Mouse (Mus musculus): Measurements from ENCODE around the gene Mymx. TPM values are rescaled to one million over a fixed set of nuclear protein-coding genes. Genes with fewer than 3 reads are reported as not detected.
A peak's percentile ranks its signal among the peaks of the same experiment; 100 is the strongest.

Mymx gene
- polyA plus RNA-seq, 1 experiment, result not detected

DNA sequence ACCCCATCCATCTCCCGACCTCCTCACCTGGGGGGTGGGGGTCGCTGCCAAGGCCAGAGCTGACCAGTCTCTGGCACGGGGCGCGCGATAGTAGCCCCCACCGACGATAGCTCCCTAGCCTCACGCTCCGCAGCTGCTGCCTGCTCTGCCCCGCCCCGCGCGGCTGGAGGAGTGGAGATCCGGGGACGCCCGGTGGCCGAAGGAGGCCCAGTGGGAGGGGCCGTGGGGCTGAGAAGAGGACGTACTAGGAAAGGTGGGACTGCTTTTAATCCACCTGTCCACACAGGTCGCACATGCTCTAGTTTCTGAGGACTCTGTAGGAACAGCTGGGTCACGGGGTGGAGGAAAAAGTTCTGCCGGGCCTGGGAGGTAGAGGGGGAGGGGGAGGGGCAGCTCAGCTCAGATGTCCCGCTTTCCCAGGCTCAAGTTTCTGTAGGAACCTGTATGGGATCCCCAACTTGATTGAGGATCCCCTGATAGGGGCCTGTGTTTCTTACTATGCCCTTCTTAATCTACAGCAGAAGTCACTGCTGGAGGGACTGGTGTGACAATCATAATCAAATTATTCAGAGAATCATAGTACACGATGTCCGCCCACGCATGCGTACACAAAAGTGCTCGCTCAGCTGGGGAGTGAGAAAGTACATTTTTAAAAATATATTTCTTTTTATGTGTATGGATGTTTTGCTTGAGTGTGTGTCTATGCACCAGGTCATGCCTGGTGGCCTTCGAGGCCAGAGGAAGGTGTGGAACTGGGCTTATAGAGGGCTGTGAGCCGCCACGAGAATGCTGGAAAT is 2.3 kb downstream of the Mymx start, which contains the start of gene Slc29a1:
Gene Slc29a1, minus strand, starts transcription at position 161 of the 797 bp plus-strand sequence.
- peaks cover 32% of the 10 kb centered on the region for H3K4me1 ChIP-seq (ENCODE audit: control insufficient read depth, insufficient read depth, low read length)
- WGBS, result 24% methylated on average over 32 of the region's 32 CpGs
- TF ChIP-seq CTCF (IDR thresholded peaks at IDR 0.05; ENCODE audit: insufficient read depth, low read depth, low read length) (no peak), POLR2A (IDR thresholded peaks at IDR 0.05; ENCODE audit: insufficient read depth, low read depth, low read length) (no peak)
- no peak within 1 kb of the TSS for H3K4me3 ChIP-seq (ENCODE audit: insufficient read depth, low read depth, low read length)
- H3K27ac ChIP-seq (ENCODE audit: insufficient read depth, low read depth, low read length), result no peak within 1 kb of the TSS

DNA sequence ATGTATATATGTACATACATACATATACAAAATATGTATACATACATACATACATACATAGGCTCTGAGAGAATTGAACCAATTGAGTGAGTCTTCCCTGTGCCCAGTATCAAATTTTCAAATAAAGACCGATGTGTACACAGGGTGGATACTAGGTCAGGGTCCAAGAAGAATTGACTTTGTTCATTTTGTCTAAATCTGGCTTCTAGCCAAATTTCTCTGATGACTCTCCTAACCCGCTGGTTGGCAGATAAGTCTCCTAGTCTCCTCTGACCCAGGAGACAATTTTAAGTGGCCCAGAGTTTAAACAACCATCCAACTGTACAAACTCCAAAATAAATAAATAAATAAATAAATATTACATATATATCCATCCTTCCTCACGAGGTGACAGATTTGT is 3.0 kb downstream of the Mymx start:
- Histone ChIP-seq H3K4me1 (ENCODE audit: control insufficient read depth, insufficient read depth, low read length) (peaks cover 33% of the 10 kb centered on the region), H3K27ac (ENCODE audit: insufficient read depth, low read depth, low read length) (no peak overlapping the region), H3K4me3 (ENCODE audit: insufficient read depth, low read depth, low read length) (no peak overlapping the region)
- TF ChIP-seq POLR2A (IDR thresholded peaks at IDR 0.05; ENCODE audit: insufficient read depth, low read depth, low read length) (no peak), CTCF (IDR thresholded peaks at IDR 0.05; ENCODE audit: insufficient read depth, low read depth, low read length) (no peak)
- WGBS, result 55% methylated on average over 3 of the region's 3 CpGs

DNA sequence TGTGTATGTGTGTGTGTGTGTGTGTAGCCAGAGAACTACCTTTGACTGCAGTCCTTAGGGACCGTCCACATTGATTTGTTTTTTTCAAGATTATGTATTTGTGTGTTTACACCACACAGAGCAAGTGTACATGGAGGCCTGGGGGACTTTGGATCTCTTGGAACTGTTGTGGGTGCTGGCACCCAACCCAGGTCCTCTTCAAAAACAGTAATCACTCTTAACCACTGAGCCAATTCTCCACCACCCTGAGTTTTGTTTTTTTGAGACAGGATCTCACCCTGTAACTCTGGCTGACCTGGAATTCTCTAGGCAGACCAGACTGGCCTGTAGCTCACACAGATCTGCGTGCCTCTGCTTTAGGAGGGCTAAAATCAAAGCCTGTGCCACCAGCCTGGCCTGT is 3.5 kb downstream of the Mymx start:
- whole genome bisulfite sequencing, result 95% methylated on average over 2 of the region's 2 CpGs
- Histone ChIP-seq H3K27ac (ENCODE audit: insufficient read depth, low read depth, low read length) (no peak overlapping the region), H3K4me3 (ENCODE audit: insufficient read depth, low read depth, low read length) (no peak overlapping the region), H3K4me1 (ENCODE audit: control insufficient read depth, insufficient read depth, low read length) (peaks cover 35% of the 10 kb centered on the region)
- TF ChIP-seq POLR2A (IDR thresholded peaks at IDR 0.05; ENCODE audit: insufficient read depth, low read depth, low read length) (no peak), CTCF (IDR thresholded peaks at IDR 0.05; ENCODE audit: insufficient read depth, low read depth, low read length) (no peak)

DNA sequence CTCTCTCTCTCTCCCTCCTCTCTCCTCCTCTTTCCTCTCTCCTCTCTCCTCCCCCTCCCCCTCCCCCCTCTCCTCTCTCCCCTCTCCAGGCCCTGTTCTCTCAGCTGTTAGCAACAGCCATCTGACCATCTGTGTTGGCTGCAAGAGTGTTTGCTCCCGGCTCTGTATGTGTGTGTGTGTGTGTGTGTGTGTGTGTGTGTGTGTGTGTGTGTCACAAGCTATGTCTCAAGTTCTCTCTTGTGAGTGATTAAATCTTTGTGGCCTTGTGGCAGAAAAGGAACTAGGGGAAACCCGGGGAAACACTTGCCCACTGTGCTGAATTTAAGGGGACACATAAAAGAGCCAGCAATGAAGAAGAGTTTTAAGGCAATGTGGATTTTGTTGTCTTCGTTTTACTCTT is 4.1 kb downstream of the Mymx start:
- H3K27ac ChIP-seq (ENCODE audit: insufficient read depth, low read depth, low read length), result no peak overlapping the region
- no peak overlapping the region for H3K4me3 ChIP-seq (ENCODE audit: insufficient read depth, low read depth, low read length)
- H3K4me1 ChIP-seq (ENCODE audit: control insufficient read depth, insufficient read depth, low read length), result peaks cover 39% of the 10 kb centered on the region
- TF ChIP-seq CTCF (IDR thresholded peaks at IDR 0.05; ENCODE audit: insufficient read depth, low read depth, low read length) (no peak), POLR2A (IDR thresholded peaks at IDR 0.05; ENCODE audit: insufficient read depth, low read depth, low read length) (no peak)
- 53% methylated on average over 3 of the region's 3 CpGs for WGBS

DNA sequence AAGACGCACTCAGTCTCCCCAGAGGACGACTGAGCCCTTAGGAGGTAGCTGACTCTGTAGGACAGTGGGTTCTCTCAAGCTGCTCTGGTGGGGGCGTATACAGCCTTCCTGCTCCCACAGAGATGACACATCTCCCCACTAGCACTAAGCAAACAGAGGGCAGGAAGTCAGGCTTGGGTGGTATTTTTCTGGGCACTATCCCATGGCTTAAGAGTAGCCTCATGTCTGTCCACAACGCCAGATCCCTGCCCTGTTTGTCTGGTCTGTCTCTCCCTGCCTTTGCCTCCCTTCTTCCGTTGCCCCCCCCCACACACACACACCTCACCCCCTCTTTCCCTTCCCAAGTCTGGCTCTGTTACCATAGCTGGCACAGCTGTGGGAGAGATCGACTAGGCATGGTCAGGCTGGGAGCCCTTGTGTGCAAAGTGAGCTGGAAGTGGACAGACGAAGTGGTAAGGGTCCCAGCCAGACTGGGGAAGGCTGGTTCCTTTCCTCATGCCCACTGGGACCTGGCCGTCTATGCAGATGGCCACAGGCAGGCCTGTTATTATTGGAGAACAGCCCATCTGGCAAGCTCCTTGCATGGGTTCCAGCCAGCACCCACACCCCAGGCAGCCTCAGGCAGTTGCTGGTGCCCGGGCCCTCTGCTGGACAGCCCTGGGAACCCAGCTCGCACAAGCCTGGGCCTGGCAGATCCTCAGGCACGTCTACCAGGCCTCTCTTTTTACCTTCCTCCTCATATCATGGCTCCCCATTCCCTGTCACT is 5.1 kb downstream of the Mymx start:
- no peak overlapping the region for H3K4me3 ChIP-seq (ENCODE audit: insufficient read depth, low read depth, low read length)
- WGBS, result 31% methylated on average over 11 of the region's 11 CpGs
- H3K4me1 ChIP-seq (ENCODE audit: control insufficient read depth, insufficient read depth, low read length), result peaks cover 48% of the 10 kb centered on the region
- TF ChIP-seq POLR2A (IDR thresholded peaks at IDR 0.05; ENCODE audit: insufficient read depth, low read depth, low read length), result no peak
- TF ChIP-seq CTCF (IDR thresholded peaks at IDR 0.05; ENCODE audit: insufficient read depth, low read depth, low read length), result peak; percentile 5; the same call in 1 of the 2 replicates
- H3K27ac ChIP-seq (ENCODE audit: insufficient read depth, low read depth, low read length), result no peak overlapping the region

DNA sequence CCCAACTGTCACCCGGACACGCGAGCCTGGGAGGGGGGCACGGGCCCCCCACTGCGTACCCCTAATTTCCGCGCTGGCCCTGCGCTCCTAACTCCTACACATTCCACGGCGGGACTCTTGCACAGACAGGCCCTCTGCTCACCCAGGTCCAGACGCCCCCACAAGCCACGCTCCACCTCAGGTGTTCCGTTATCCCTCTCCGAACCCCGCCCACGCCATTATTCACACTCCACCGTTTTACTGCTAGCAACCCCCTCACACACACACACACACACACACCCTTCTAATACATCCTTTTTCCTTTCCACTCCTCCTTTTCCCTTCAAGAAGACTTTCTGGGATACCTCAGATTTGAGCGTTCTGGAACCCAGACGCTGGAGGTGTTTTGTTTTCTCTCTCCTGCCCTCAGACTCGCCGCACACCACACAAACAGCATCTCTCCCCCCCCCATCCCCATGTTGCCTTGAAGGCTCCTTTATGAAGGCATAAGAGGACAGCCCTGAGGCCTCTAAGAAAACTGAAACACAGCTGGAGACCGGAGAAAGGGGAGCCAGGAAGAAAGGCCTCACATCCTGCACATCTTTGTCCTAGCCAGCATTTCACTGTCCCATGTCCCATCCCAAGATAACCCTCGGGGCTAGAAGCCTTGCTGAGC is 6.0 kb downstream of the Mymx start:
- Histone ChIP-seq H3K27ac (ENCODE audit: insufficient read depth, low read depth, low read length) (no peak overlapping the region), H3K4me1 (ENCODE audit: control insufficient read depth, insufficient read depth, low read length) (peaks cover 57% of the 10 kb centered on the region), H3K4me3 (ENCODE audit: insufficient read depth, low read depth, low read length) (peak overlapping the region; percentile 55)
- 13% methylated on average over 23 of the region's 23 CpGs for WGBS
- no peak for TF ChIP-seq POLR2A (IDR thresholded peaks at IDR 0.05; ENCODE audit: insufficient read depth, low read depth, low read length)

DNA sequence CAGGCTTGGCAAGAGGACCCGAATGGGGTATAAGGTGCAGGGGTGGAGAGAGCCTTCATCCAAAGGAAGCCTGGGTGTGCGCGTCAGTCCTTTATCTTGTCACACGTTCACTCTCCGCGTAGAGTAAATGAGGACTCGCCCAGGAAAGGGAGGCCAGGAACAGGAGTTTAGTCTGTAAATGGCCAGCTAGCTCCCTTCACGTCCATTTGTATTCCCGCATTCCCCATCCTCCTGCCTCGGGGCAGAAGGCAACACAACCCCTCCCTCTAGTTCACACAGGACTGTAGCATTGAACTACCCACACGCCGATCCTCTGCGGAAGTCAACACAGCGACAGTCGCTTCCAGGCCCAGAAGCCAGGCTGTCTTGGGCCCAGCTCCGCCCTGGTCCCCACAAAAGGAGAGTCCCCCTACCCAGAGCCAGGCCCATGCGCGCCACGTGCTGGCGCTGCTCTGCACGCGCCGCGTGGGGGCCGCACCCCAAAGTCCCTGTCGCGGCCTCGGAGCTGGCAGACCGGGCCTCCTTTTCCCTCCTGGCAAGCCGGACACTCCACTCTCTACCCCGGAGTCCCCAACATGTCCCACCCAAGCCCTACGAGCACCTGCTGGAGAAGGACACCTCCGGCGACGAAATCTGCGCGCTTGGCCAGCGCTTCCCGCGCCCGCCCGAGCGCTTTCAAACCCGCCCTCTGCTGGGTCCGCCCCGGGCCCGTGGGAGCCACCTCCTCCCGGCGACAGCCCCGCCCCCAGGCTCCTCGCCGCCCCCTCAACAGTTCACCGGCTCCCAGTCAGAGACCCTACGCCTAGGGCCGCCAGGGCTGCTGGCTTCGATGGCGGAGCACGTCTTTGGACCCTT is 6.8 kb downstream of the Mymx start:
- H3K4me1 ChIP-seq (ENCODE audit: control insufficient read depth, insufficient read depth, low read length), result peaks cover 57% of the 10 kb centered on the region
- no peak overlapping the region; the same call in 1 of the 2 replicates for H3K27ac ChIP-seq (ENCODE audit: insufficient read depth, low read depth, low read length)
- TF ChIP-seq POLR2A (IDR thresholded peaks at IDR 0.05; ENCODE audit: insufficient read depth, low read depth, low read length) (peak; percentile 29; the same call in 1 of the 2 replicates), CTCF (IDR thresholded peaks at IDR 0.05; ENCODE audit: insufficient read depth, low read depth, low read length) (no peak)
- WGBS, result 5% methylated on average over 58 of the region's 58 CpGs
- H3K4me3 ChIP-seq (ENCODE audit: insufficient read depth, low read depth, low read length), result peak overlapping the region; percentile 55

DNA sequence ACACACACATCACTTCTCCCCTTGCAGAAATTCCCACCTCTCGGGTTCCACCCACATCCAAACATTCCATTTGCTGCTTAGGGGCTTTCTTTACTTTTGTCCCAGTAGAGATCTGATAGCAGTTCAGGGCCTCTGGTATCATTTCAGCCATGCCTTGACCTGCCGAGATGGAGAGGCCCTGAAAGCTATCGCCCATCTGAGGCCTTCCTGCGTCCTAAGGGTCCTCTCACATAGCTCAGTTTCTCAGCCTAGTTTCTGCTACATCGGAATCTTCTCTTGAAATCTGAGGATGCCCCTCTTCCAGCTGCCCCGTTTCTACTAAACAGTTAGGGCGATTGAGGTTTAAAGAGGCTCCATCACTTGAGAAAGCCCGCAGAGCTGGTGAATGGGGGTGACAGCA is 7.7 kb downstream of the Mymx start:
- TF ChIP-seq CTCF (IDR thresholded peaks at IDR 0.05; ENCODE audit: insufficient read depth, low read depth, low read length) (no peak), POLR2A (IDR thresholded peaks at IDR 0.05; ENCODE audit: insufficient read depth, low read depth, low read length) (no peak)
- 79% methylated on average over 8 of the region's 8 CpGs for WGBS
- H3K27ac ChIP-seq (ENCODE audit: insufficient read depth, low read depth, low read length), result no peak overlapping the region
- H3K4me3 ChIP-seq (ENCODE audit: insufficient read depth, low read depth, low read length), result no peak overlapping the region
- H3K4me1 ChIP-seq (ENCODE audit: control insufficient read depth, insufficient read depth, low read length), result peaks cover 53% of the 10 kb centered on the region
